Mouse (Mus musculus) hindbrain, embryonic 15.5 days (tissue): ENCODE measurements around the gene Lhfp. TPM values are rescaled to one million over a fixed set of nuclear protein-coding genes. Genes with fewer than 3 reads are reported as not detected.

Experiments used
- ATAC-seq: fragments of 200-750 bp; cut with Nextera tagmentation; 2 replicates; pipeline ENCODE4 v1.8.0; 2017; ENCODE audit warnings: low read depth, moderate number of reproducible peaks, moderate TSS enrichment; ENCODE audit not compliant: low FRiP score
- H3K27ac ChIP-seq: fragments of 300-500 bp; sonication (generic); replicated peaks from 2 replicates; pipeline ENCODE4 v1.5.1; 2015; ENCODE audit warnings: mild to moderate bottlenecking, inconsistent platforms
- H3K27me3 ChIP-seq: fragments of 300-500 bp; sonication (generic); 2 replicates; pipeline ENCODE4 v1.6.1; 2015; ENCODE audit warnings: control low read depth, inconsistent platforms
- H3K36me3 ChIP-seq: fragments of 300-500 bp; sonication (generic); 2 replicates; pipeline ENCODE4 v1.6.1; 2015; ENCODE audit warnings: control low read depth, inconsistent platforms
- H3K4me1 ChIP-seq: fragments of 300-500 bp; sonication (generic); replicated peaks from 2 replicates; pipeline ENCODE4 v1.6.1; 2015; ENCODE audit warnings: control low read depth, inconsistent platforms
- H3K4me2 ChIP-seq: fragments of 300-500 bp; sonication (generic); 2 replicates; pipeline ENCODE4 v1.6.1; 2015; ENCODE audit warnings: moderate library complexity, mild to moderate bottlenecking, inconsistent platforms
- H3K4me3 ChIP-seq: fragments of 300-500 bp; sonication (generic); 2 replicates; pipeline ENCODE4 v1.5.1; 2015; ENCODE audit warnings: mild to moderate bottlenecking, inconsistent platforms
- H3K9ac ChIP-seq: fragments of 300-500 bp; sonication (generic); 2 replicates; pipeline ENCODE4 v1.6.1; 2015; ENCODE audit warnings: inconsistent platforms
- H3K9me3 ChIP-seq: fragments of 300-500 bp; sonication (generic); 2 replicates; pipeline ENCODE4 v1.6.1; 2016; ENCODE audit warnings: control low read depth, inconsistent platforms
- WGBS: fragments of 180-500 bp; shearing (Covaris S2); methylation state at CpG from one replicate; pipeline ENCODE4 v1.1.7; 2015; 5-methylcytosine and 5-hydroxymethylcytosine counted together
- polyA plus RNA-seq: library from polyadenylated mRNA; unstranded; fragments of >200 nt; fragmentation: Nextera tagmentation; extraction: Ambion mirVana; gene quantifications from 2 replicates; pipeline ENCODE4 v1.2.1, GENCODE M21; 2015

Gene Lhfp
- polyA plus RNA-seq, 1 experiment from 2014 or later = 69.7 TPM

DNA sequence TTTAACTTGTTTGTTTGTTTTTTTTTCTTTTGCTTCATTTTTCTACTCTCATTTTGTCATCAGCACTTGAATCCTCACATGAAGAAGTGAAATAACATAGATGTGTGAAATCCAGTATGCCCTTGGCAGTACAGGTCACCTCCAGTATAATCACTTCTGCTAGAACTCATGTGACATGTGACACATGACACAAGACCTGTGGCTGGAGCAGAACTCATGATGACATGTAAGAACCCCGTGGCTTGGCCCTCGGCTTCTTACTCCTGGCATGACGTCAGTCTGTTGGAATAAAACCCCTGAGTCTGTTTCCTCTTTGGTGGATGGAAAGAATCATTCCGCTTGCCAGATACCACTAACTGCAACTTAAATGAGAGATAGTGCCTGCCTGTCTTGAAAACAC is 14.0 kb upstream of the Lhfp start:
- WGBS = 86% methylated on average over 4 of the region's 4 CpGs
- no peaks in the 10 kb centered on the region for H3K4me1 ChIP-seq
- H3K4me3 ChIP-seq = no peak overlapping the region
- no peaks in the 10 kb centered on the region for H3K36me3 ChIP-seq
- H3K9me3 ChIP-seq = no peaks in the 10 kb centered on the region
- no peak overlapping the region for H3K9ac ChIP-seq
- no peaks in the 10 kb centered on the region for H3K27me3 ChIP-seq
- no peak overlapping the region for H3K4me2 ChIP-seq
- ATAC-seq = no peak
- H3K27ac ChIP-seq = no peak overlapping the region

DNA sequence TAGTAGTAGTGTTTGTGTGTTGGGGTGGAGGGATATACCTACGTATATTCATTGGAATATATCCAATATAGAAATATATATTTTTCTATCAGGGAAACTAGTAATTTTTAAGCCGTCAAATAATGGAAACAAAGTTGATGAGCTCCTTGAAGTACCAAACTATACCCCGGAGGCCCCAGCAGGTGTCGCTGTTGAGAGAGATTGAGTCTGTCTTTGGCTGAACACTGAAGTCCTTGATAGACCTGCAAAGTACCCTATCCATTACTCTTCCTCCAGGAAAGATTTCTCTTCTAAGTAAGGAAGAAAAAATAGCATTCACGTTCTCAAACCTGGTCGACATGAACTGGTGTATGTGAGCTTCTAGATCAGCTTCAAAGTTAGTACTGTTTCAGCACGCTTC is 12.3 kb upstream of the Lhfp start:
- 25% methylated on average over 7 of the region's 7 CpGs for WGBS

DNA sequence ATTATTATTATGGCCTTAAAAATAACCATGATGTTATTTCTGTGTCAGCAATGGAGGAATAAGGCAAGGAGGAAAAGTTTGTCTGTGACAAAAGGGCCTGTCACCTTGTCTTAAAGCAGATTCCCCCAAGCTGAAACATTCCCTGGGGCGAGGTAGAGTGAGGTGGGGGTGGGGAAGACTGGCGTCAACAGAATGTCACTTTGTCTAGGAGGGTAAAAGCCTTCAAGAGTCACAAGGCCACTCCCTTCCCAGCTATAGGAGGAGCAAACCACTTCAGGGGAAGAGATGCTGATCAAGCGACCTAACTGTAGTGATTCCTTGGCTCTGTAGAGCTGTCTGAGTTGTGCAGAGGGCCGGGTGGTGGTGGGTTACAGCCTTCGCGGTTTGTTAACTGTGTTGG is 9.7 kb upstream of the Lhfp start:
- WGBS = 59% methylated on average over 6 of the region's 6 CpGs

More for the DNA sequence above, 12.3 kb upstream of the Lhfp start:
- Histone ChIP-seq H3K36me3 (no peaks in the 10 kb centered on the region), H3K9me3 (no peaks in the 10 kb centered on the region), H3K4me1 (no peaks in the 10 kb centered on the region), H3K27me3 (no peaks in the 10 kb centered on the region), H3K27ac (no peak overlapping the region), H3K4me2 (no peak overlapping the region), H3K9ac (no peak overlapping the region), H3K4me3 (no peak overlapping the region)
- 0 out of 2 replicates have a peak, but pooled peaks have one; percentile 61 for ATAC-seq

DNA sequence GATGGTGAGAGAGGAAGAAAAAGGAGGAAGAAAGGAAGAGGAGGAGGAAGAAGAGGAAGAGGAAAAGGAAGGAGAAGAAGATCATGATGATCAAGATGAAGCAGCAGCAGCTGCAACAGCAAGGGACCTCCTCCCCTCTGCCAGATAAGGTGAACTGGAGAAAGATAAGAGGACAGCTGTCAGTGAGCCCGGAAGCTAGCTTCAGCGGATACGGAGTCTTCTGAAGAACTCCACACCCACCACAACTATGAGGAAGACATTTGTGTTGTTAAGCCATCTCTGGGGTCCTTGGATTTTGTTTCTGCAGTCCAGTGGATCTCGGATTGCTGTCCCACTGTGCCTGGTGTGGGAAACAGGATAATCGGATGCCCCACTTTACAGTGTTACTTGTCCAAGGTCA is 8.9 kb upstream of the Lhfp start:
- no peaks in the 10 kb centered on the region for H3K4me1 ChIP-seq
- no peak overlapping the region for H3K27ac ChIP-seq
- H3K4me3 ChIP-seq = no peak overlapping the region
- no peaks in the 10 kb centered on the region for H3K9me3 ChIP-seq
- 71% methylated on average over 5 of the region's 5 CpGs for WGBS
- H3K9ac ChIP-seq = no peak overlapping the region
- no peak for ATAC-seq
- no peaks in the 10 kb centered on the region for H3K36me3 ChIP-seq
- H3K4me2 ChIP-seq = no peak overlapping the region
- H3K27me3 ChIP-seq = no peaks in the 10 kb centered on the region

More for the DNA sequence above, 9.7 kb upstream of the Lhfp start:
- Histone ChIP-seq H3K27ac (no peak overlapping the region), H3K9me3 (no peaks in the 10 kb centered on the region), H3K9ac (no peak overlapping the region), H3K4me1 (no peaks in the 10 kb centered on the region), H3K36me3 (no peaks in the 10 kb centered on the region), H3K27me3 (no peaks in the 10 kb centered on the region), H3K4me2 (no peak overlapping the region), H3K4me3 (no peak overlapping the region)
- ATAC-seq = no peak

DNA sequence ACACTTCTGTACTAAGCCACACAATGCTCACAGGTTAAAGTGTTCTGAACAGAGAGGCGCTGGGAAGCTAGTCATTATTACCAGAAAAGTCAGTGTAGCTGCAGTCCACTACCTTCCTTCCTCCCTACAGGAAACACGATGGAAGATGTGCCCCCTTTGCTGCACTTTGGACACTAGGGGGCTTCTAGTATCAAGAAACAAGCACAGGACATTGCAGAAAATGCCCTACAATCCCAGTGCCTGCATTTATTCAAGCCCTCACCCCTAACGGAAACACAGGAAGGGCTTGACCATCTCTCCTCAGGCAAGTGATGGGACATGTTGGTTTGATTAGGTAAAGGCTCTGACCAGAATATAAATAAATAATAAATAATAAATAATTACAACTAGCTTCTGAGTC is 7.9 kb upstream of the Lhfp start:
- H3K4me2 ChIP-seq = no peak overlapping the region
- H3K4me1 ChIP-seq = no peaks in the 10 kb centered on the region
- no peaks in the 10 kb centered on the region for H3K9me3 ChIP-seq
- H3K4me3 ChIP-seq = no peak overlapping the region
- H3K9ac ChIP-seq = no peak overlapping the region
- no peaks in the 10 kb centered on the region for H3K27me3 ChIP-seq
- no peak overlapping the region for H3K27ac ChIP-seq
- H3K36me3 ChIP-seq = no peaks in the 10 kb centered on the region
- no peak for ATAC-seq
- 23% methylated on average over 3 of the region's 3 CpGs for WGBS

DNA sequence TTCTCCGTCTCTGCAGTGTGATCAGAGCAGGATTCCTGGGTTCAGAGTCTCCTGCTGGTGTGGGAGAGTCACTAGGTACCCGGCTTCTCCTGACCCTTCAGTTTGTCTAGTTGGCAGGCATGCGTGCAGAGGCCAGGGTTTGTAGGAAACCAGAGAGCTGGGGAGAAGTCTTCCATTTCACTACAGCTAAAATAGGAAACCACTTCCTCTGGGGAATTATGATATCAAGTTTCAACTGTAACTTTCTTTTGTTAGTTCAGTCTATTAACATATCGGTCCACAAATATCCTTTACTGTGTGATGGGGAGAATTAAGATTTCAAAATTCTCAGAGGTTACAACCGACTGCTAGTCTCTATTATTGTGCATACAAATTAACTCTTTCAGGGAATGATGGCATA is 5.3 kb upstream of the Lhfp start:
- Histone ChIP-seq H3K9ac (no peak overlapping the region), H3K4me2 (no peak overlapping the region), H3K4me3 (no peak overlapping the region), H3K9me3 (no peaks in the 10 kb centered on the region), H3K36me3 (no peaks in the 10 kb centered on the region), H3K27ac (no peak overlapping the region), H3K27me3 (0 out of 2 replicates have a peak, but pooled peaks cover 2% of the 10 kb centered on the region), H3K4me1 (peaks cover 6% of the 10 kb centered on the region)
- ATAC-seq = no peak
- WGBS = 70% methylated on average over 5 of the region's 5 CpGs

DNA sequence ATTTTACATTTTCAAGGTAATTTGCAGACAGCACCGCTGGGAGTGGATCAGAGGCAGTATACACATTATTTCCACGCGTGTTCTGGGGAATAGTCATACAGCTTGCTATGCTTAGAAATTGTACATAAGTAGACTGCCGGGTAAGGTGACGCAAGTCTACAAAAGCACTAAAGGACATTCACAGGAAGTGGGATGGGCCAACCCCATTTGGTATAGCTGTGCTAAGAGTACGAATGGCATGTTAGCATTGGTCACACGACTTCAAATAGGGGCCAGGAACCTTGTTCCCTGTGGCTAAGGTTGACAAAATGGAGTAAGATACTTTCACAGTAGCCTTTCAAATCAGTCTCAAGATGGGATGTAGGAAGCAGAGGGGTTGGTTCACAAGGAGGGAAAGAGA is 4.4 kb upstream of the Lhfp start:
- Histone ChIP-seq H3K36me3 (no peaks in the 10 kb centered on the region), H3K4me3 (no peak overlapping the region), H3K4me1 (peaks cover 7% of the 10 kb centered on the region), H3K4me2 (no peak overlapping the region), H3K27me3 (0 out of 2 replicates have a peak, but pooled peaks cover 2% of the 10 kb centered on the region), H3K9me3 (no peaks in the 10 kb centered on the region), H3K27ac (no peak overlapping the region), H3K9ac (no peak overlapping the region)
- 86% methylated on average over 7 of the region's 7 CpGs for WGBS
- no peak for ATAC-seq

DNA sequence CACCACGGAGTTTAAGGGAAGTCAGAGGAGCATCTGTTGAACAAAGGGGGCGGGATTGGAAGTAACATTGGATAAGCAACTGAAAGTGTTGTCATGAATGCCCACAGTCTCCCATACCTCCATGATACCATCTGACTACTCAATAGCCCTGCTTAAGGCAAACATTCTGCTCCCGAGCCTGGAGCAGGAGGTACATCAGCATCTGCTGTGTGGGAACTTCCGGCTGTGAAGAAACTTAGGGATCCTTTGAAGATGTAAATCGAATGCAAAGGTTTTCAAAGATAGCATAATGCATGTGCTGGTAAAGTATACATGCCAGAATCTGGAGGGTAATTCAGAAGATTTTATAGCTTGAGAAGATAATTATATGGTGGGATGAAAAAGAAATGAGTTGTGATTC is 2.4 kb upstream of the Lhfp start:
- Histone ChIP-seq H3K4me2 (no peak overlapping the region), H3K9ac (no peak overlapping the region), H3K36me3 (no peaks in the 10 kb centered on the region), H3K27ac (no peak overlapping the region), H3K27me3 (0 out of 2 replicates have a peak, but pooled peaks cover 2% of the 10 kb centered on the region), H3K4me1 (peaks cover 22% of the 10 kb centered on the region), H3K4me3 (no peak overlapping the region), H3K9me3 (no peaks in the 10 kb centered on the region)
- ATAC-seq = no peak
- WGBS = 82% methylated on average over 5 of the region's 5 CpGs

DNA sequence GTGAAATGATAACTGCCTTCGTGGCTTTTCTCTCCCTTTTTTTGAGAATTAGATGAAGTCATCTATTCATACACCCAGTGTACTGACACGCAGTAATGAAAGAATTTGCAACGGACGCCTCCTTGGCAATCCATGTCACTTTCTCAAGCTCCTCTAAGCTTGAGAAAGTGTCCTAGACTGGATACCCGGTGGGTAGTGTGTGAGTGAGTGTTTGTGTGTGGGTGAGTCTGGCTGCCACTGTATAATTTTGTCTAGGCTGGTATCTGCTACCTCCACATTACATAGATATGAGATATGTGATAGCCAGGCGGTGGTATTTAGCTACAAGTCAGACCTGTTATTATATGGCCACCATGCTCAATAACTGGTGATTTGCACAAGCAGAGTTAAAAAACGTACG is 1.6 kb upstream of the Lhfp start:
- Histone ChIP-seq H3K4me2 (no peak overlapping the region), H3K36me3 (no peaks in the 10 kb centered on the region), H3K4me3 (no peak overlapping the region), H3K27me3 (0 out of 2 replicates have a peak, but pooled peaks cover 2% of the 10 kb centered on the region), H3K9me3 (no peaks in the 10 kb centered on the region), H3K4me1 (peaks cover 25% of the 10 kb centered on the region), H3K27ac (no peak overlapping the region), H3K9ac (no peak overlapping the region)
- ATAC-seq = no peak
- 72% methylated on average over 8 of the region's 8 CpGs for WGBS

DNA sequence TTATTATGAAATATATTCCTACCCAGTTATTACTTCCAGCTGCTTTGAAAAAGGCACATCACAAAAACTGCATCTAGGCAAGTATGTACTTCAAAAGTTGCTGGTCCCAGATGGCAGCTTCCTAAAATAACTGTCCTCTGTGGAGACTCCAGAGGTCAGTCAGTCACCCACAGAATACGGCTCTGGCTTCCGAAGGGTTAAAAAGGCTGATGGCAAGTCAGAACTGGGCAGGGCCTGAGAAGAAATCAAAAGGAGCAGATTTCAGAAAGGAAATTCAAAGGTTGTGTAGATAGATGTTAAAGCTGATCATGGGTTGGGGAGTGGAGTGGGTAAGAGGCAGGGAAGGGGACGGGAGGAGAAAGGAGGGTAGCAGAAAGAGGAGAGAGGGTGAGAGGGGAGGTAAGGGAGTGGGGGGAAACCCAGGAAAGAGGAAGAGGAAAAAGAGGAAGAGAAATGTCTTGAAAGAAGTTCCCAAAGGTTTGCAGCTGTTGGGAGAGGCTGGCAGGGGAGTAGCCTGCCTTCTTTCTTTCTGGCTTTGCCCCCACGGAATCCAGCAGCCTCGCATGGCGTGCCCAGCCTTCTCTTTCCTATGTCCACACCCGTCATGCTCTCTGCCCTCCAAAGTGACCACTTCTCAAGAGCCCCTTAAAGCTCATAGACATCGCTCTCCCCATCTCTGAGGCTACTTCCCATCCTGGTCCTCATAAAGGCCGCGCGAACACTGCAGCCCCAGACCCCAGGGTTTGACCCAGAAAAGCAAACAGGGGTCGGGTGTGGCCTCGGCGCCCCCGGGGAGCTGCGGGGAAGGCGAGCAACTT is 526 bp upstream of the Lhfp start:
- Histone ChIP-seq H3K27me3 (0 out of 2 replicates have a peak, but pooled peaks cover 2% of the 10 kb centered on the region), H3K9me3 (no peaks in the 10 kb centered on the region), H3K27ac (peak overlapping the region; percentile 56; the same call in 1 of the 2 replicates), H3K4me3 (peak overlapping the region; percentile 75), H3K36me3 (no peaks in the 10 kb centered on the region), H3K4me2 (peak overlapping the region; percentile 92), H3K4me1 (peaks cover 30% of the 10 kb centered on the region), H3K9ac (peak overlapping the region; percentile 52)
- peak; percentile 52; the same call in 1 of the 2 replicates for ATAC-seq
- 5% methylated on average over 17 of the region's 17 CpGs for WGBS

DNA sequence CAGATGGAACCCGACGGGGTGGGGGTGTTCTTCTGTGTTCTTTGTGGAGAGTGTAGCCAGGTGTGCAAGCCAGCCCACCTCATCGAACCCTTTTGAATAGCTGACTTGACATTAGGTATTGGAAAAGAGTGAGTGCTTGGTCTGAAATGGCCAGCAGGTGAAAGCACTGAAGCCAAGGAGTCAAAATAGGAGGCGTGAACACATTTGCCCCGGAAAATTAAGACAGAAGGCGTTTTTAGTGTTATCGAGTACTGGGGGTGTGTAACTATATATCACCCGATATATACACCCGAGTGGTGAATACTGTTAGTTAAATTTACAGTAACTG is 876 bp downstream of the Lhfp start:
- H3K4me2 ChIP-seq = peak overlapping the region; percentile 92
- peaks cover 32% of the 10 kb centered on the region for H3K4me1 ChIP-seq
- H3K9me3 ChIP-seq = no peaks in the 10 kb centered on the region
- peak overlapping the region; percentile 52 for H3K9ac ChIP-seq
- no peak for ATAC-seq
- H3K4me3 ChIP-seq = peak overlapping the region; percentile 75
- 0 out of 2 replicates have a peak, but pooled peaks cover 2% of the 10 kb centered on the region for H3K27me3 ChIP-seq
- H3K36me3 ChIP-seq = no peaks in the 10 kb centered on the region
- H3K27ac ChIP-seq = peak overlapping the region; percentile 71; the same call in 1 of the 2 replicates
- WGBS = 24% methylated on average over 9 of the region's 9 CpGs

DNA sequence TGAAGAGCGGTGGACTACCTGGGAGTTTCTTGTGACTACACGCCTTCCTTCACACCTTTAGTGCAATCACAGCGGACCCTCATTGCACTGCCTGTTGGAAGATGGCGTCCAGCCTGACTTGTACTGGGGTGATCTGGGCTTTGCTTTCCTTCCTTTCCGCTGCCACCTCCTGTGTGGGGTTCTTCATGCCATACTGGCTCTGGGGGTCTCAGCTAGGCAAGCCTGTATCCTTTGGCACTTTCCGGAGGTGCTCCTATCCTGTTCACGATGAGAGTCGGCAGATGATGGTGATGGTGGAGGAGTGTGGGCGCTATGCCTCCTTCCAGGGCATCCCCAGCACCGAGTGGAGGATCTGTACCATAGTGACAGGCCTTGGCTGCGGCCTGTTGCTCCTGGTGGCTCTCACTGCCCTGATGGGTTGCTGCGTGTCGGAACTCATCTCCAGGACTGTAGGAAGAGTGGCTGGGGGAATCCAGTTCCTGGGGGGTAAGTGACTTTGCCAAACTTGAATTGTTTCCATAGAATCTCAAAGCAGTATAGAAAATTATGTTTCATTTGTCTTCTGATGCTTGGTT is 2.0 kb downstream of the Lhfp start:
- Histone ChIP-seq H3K9ac (no peak overlapping the region), H3K4me3 (peak overlapping the region; percentile 75), H3K36me3 (no peaks in the 10 kb centered on the region), H3K9me3 (no peaks in the 10 kb centered on the region), H3K4me2 (peak overlapping the region; percentile 92), H3K27me3 (0 out of 2 replicates have a peak, but pooled peaks cover 2% of the 10 kb centered on the region), H3K4me1 (peaks cover 32% of the 10 kb centered on the region), H3K27ac (no peak overlapping the region)
- no peak for ATAC-seq
- WGBS = 79% methylated on average over 13 of the region's 13 CpGs
